Mouse (Mus musculus) heart, embryonic 11.5 days (tissue): ENCODE measurements around the gene Tmsb15b2. TPM values are rescaled to one million over a fixed set of nuclear protein-coding genes. Genes with fewer than 3 reads are reported as not detected.

Experiments used
- ATAC-seq: fragments of 200-750 bp; cut with Nextera tagmentation; replicated peaks from 2 replicates; pipeline ENCODE4 v1.8.0; 2017; ENCODE audit warnings: moderate library complexity; ENCODE audit not compliant: insufficient number of reproducible peaks, low FRiP score, low TSS enrichment
- H3K27ac ChIP-seq: fragments of 300-500 bp; sonication (generic); 2 replicates; pipeline ENCODE4 v1.5.1; 2014; ENCODE audit warnings: mild to moderate bottlenecking, low read depth, low read length
- H3K27me3 ChIP-seq: fragments of 300-500 bp; sonication (generic); 2 replicates; pipeline ENCODE4 v1.6.1; 2014; ENCODE audit warnings: mild to moderate bottlenecking, low read length, mixed read lengths; ENCODE audit not compliant: control insufficient read depth, insufficient read depth
- H3K36me3 ChIP-seq: fragments of 300-500 bp; sonication (generic); 2 replicates; pipeline ENCODE4 v1.6.1; 2014; ENCODE audit warnings: mild to moderate bottlenecking, low read length, moderate library complexity, mixed read lengths; ENCODE audit not compliant: control insufficient read depth, insufficient read depth
- H3K4me1 ChIP-seq: fragments of 300-500 bp; sonication (generic); 2 replicates; pipeline ENCODE4 v1.6.1; 2014; ENCODE audit warnings: low read length; ENCODE audit not compliant: control insufficient read depth, insufficient read depth
- H3K4me2 ChIP-seq: fragments of 300-500 bp; sonication (generic); 2 replicates; pipeline ENCODE4 v1.6.1; 2014; ENCODE audit warnings: mild to moderate bottlenecking, moderate library complexity
- H3K4me3 ChIP-seq: fragments of 300-500 bp; sonication (generic); 2 replicates; pipeline ENCODE4 v1.5.1; 2014; ENCODE audit warnings: low read depth, low read length
- H3K9ac ChIP-seq: fragments of 300-500 bp; sonication (generic); 2 replicates; pipeline ENCODE4 v1.6.1; 2014; ENCODE audit warnings: mild to moderate bottlenecking, low read depth, low read length, moderate library complexity
- H3K9me3 ChIP-seq: fragments of 300-500 bp; sonication (generic); replicated peaks from 2 replicates; pipeline ENCODE4 v1.6.1; 2016; ENCODE audit warnings: low read length; ENCODE audit not compliant: control insufficient read depth
- polyA plus RNA-seq: library from polyadenylated mRNA; unstranded; fragments of >200 nt; fragmentation: Nextera tagmentation; extraction: Ambion mirVana; gene quantifications from 2 replicates; pipeline ENCODE4 v1.2.1, GENCODE M21; 2014

Tmsb15b2 gene
- polyA plus RNA-seq, 1 experiment from 2014 or later: 11.9 TPM

DNA sequence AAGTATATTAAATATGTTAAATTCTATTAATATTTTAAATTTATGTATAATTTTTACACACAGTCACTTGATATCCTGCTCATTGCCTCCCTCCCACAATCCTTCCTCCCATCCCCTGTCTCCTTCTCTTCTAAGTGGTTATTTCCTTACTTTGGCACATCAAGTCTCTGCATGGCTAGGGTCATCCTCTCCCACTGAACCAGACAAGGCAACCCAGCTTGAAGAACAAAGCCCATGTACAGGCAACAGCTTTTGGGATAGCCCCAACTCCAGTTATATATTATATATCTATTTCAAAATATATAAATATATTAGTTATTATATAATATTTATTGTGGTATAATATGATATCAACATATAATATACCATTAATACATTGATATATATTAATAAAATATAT lies 49.4 kb downstream of the Tmsb15b2 start:
- no peaks in the 10 kb centered on the region for H3K36me3 ChIP-seq
- no peaks in the 10 kb centered on the region for H3K27me3 ChIP-seq
- no peak overlapping the region for H3K4me2 ChIP-seq
- no peak for ATAC-seq
- H3K4me1 ChIP-seq: no peaks in the 10 kb centered on the region
- H3K4me3 ChIP-seq: no peak overlapping the region
- H3K27ac ChIP-seq: no peak overlapping the region
- no peaks in the 10 kb centered on the region for H3K9me3 ChIP-seq
- no peak overlapping the region for H3K9ac ChIP-seq

Other genes starting within 250 kb of the Tmsb15b2 start
- 449 and 475 TPM in 2 replicates for gene Morf4l2, start 231.8 kb downstream of the Tmsb15b2 start, polyA plus RNA-seq
- 0.10 TPM in 1 of 2 replicates, not detected in the other for gene Glra4, start 195.4 kb downstream of the Tmsb15b2 start, polyA plus RNA-seq
- gene Plp1, start 152.8 kb downstream of the Tmsb15b2 start, polyA plus RNA-seq: 8.1 and 8.5 TPM in 2 replicates
- 0.14 and 0.32 TPM in 2 replicates for gene Rab9b, start 106.7 kb downstream of the Tmsb15b2 start, polyA plus RNA-seq
- gene H2bfm, start 48.2 kb downstream of the Tmsb15b2 start, polyA plus RNA-seq: not detected in 2 replicates
- 1.3 and 4.3 TPM in 2 replicates for gene Tmsb15l, start 1.4 kb upstream of the Tmsb15b2 start, polyA plus RNA-seq
- gene Tmsb15b1, start 1.4 kb upstream of the Tmsb15b2 start, polyA plus RNA-seq: 12.4 and 13.3 TPM in 2 replicates
- 4.2 TPM in 2 replicates for gene Zcchc18, start 17.7 kb upstream of the Tmsb15b2 start, polyA plus RNA-seq
- gene Slc25a53, start 62.8 kb upstream of the Tmsb15b2 start, polyA plus RNA-seq: 4.9 and 5.5 TPM in 2 replicates
- 7.6 and 7.9 TPM in 2 replicates for gene Fam199x, start 74.1 kb upstream of the Tmsb15b2 start, polyA plus RNA-seq
- not detected in 2 replicates for gene Esx1, start 146.6 kb upstream of the Tmsb15b2 start, polyA plus RNA-seq